Comparison of ENCODE assay signal across 13 mouse cellular contexts in the genomic region with DNA sequence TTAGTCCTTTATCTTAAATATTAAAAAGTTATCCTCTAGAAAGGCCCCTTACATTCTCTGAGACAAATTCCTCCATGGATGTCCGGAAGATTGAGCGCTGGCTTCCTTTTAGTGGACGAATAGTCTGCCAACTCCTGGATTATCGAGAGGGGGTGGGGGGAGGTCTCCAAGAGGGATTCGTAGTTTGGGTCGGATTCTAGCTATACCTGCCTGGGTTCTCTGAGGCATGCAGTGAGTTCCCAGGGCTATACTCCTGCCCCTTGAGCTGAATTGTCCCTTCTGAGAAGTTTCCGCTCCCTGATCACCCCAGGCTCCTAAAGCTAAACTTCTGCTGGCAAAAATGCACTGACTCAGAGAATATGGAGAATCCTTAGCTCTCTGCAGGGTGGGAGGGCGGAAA. TPM values are rescaled to one million over a fixed set of nuclear protein-coding genes. Genes with fewer than 3 reads are reported as not detected.
DNase-seq lines count a peak whose midpoint lies in the region; ATAC-seq lines count a peak whose summit lies in the region.
"Had no signal": no experiment of that assay in that cellular context is flagged by ENCODE, and none has a peak within 500 bp of the region (broad histone marks: within the 10 kb centered on the region; RNA-seq: fewer than 3 reads in every experiment).

No protein-coding gene starts in this region.

- ATAC-seq in forebrain, embryonic 16.5 days = no peak
- no peak for ATAC-seq in kidney, embryonic 14.5 days (ENCODE audit: low FRiP score, low TSS enrichment)
- ATAC-seq in embryonic facial prominence, embryonic 13.5 days (ENCODE audit: insufficient number of reproducible peaks, insufficient read depth, low FRiP score, low TSS enrichment, low read depth) = no peak
- no peak for ATAC-seq in limb, embryonic 15.5 days (ENCODE audit: insufficient number of reproducible peaks, low FRiP score, low TSS enrichment, low read depth)

- peak overlapping the region; percentile 99 for H3K27ac ChIP-seq in forebrain, embryonic 10.5 days
- H3K27ac ChIP-seq in forebrain, embryonic 16.5 days (ENCODE audit: low read length) = no peak overlapping the region
- H3K27ac ChIP-seq in kidney, embryonic 14.5 days (ENCODE audit: low read depth, low read length) = peak overlapping the region; percentile 84; the same call in 1 of the 2 replicates
- H3K27ac ChIP-seq in embryonic facial prominence, embryonic 13.5 days = peak overlapping the region; percentile 100
- H3K27ac ChIP-seq in limb, embryonic 15.5 days = peak overlapping the region; percentile 99

- H3K9ac ChIP-seq in forebrain, embryonic 16.5 days (replicated peaks; ENCODE audit: low read depth, low read length) = no peak overlapping the region
- H3K9ac ChIP-seq in kidney, embryonic 14.5 days (ENCODE audit: low read depth, low read length) = 0 out of 2 replicates have a peak overlapping the region, but pooled peaks have one; percentile 96
- peak overlapping the region; percentile 100 for H3K9ac ChIP-seq in embryonic facial prominence, embryonic 13.5 days
- no peak overlapping the region for H3K9ac ChIP-seq in limb, embryonic 15.5 days

- 41% methylated on average over 8 of the region's 8 CpGs for WGBS in forebrain, embryonic 10.5 days
- WGBS in forebrain, embryonic 16.5 days = 32% methylated on average over 8 of the region's 8 CpGs
- 29% methylated on average over 8 of the region's 8 CpGs for WGBS in kidney, embryonic 14.5 days
- 35% methylated on average over 8 of the region's 8 CpGs for WGBS in embryonic facial prominence, embryonic 13.5 days
- WGBS in limb, embryonic 15.5 days = 42% methylated on average over 8 of the region's 8 CpGs

- no peaks in the 10 kb centered on the region for H3K9me3 ChIP-seq in forebrain, embryonic 10.5 days
- H3K9me3 ChIP-seq in forebrain, embryonic 16.5 days (ENCODE audit: control insufficient read depth, low read length) = no peaks in the 10 kb centered on the region
- no peaks in the 10 kb centered on the region for H3K9me3 ChIP-seq in kidney, embryonic 14.5 days (ENCODE audit: control insufficient read depth, low read length)
- no peaks in the 10 kb centered on the region for H3K9me3 ChIP-seq in embryonic facial prominence, embryonic 13.5 days
- no peaks in the 10 kb centered on the region for H3K9me3 ChIP-seq in limb, embryonic 15.5 days

- peaks cover 42% of the 10 kb centered on the region for H3K27me3 ChIP-seq in forebrain, embryonic 10.5 days (ENCODE audit: poor library complexity, severe bottlenecking)
- H3K27me3 ChIP-seq in forebrain, embryonic 16.5 days (replicated peaks; ENCODE audit: control insufficient read depth, insufficient read depth, low read length) = no peaks in the 10 kb centered on the region
- peaks cover 8% of the 10 kb centered on the region; the same call in 1 of the 2 replicates for H3K27me3 ChIP-seq in kidney, embryonic 14.5 days (ENCODE audit: control insufficient read depth, insufficient read depth, low read length)
- no peaks in the 10 kb centered on the region for H3K27me3 ChIP-seq in embryonic facial prominence, embryonic 13.5 days
- H3K27me3 ChIP-seq in limb, embryonic 15.5 days = no peaks in the 10 kb centered on the region

- H3K4me2 ChIP-seq in forebrain, embryonic 16.5 days (ENCODE audit: low read length) = no peak overlapping the region
- peak overlapping the region; percentile 71 for H3K4me2 ChIP-seq in kidney, embryonic 14.5 days (replicated peaks; ENCODE audit: low read depth, low read length)
- peak overlapping the region; percentile 78 for H3K4me2 ChIP-seq in embryonic facial prominence, embryonic 13.5 days
- no peak overlapping the region; the same call in 1 of the 2 replicates for H3K4me2 ChIP-seq in limb, embryonic 15.5 days

- peaks cover 69% of the 10 kb centered on the region for H3K4me1 ChIP-seq in forebrain, embryonic 10.5 days
- H3K4me1 ChIP-seq in forebrain, embryonic 16.5 days (replicated peaks; ENCODE audit: control insufficient read depth, insufficient read depth, low read length) = peaks cover 36% of the 10 kb centered on the region
- peaks cover 49% of the 10 kb centered on the region for H3K4me1 ChIP-seq in kidney, embryonic 14.5 days (ENCODE audit: control insufficient read depth, insufficient read depth, low read length)
- peaks cover 41% of the 10 kb centered on the region for H3K4me1 ChIP-seq in embryonic facial prominence, embryonic 13.5 days
- H3K4me1 ChIP-seq in limb, embryonic 15.5 days = peaks cover 42% of the 10 kb centered on the region

- no peak for DNase-seq in forebrain, embryonic 10.5 days (ENCODE audit: extremely low spot score, low spot score)
- DNase-seq in kidney, postnatal 4 days = no peak
- no peak for DNase-seq in thymus, adult 18-20 months
- DNase-seq in layer of hippocampus, postnatal 10 days (ENCODE audit: low spot score in 2 of 2) = no peak
- DNase-seq: cerebellum, adult 2 months; gastrocnemius, postnatal 14 days; left cerebral cortex, postnatal 4 days; lung, postnatal 36 days had no signal

- peak overlapping the region; percentile 79 for H3K4me3 ChIP-seq in forebrain, embryonic 10.5 days
- no peak overlapping the region for H3K4me3 ChIP-seq in forebrain, embryonic 16.5 days (replicated peaks; ENCODE audit: low read length)
- H3K4me3 ChIP-seq in kidney, embryonic 14.5 days (ENCODE audit: low read length) = peak overlapping the region; percentile 90
- H3K4me3 ChIP-seq in embryonic facial prominence, embryonic 13.5 days = peak overlapping the region; percentile 95
- 0 out of 2 replicates have a peak overlapping the region, but pooled peaks have one; percentile 84 for H3K4me3 ChIP-seq in limb, embryonic 15.5 days
- H3K4me3 ChIP-seq: erythroblast, embryonic 14.5 days had no signal

- peaks cover 23% of the 10 kb centered on the region for H3K36me3 ChIP-seq in forebrain, embryonic 10.5 days (replicated peaks)
- no peaks in the 10 kb centered on the region for H3K36me3 ChIP-seq in forebrain, embryonic 16.5 days (ENCODE audit: control insufficient read depth, insufficient read depth)
- H3K36me3 ChIP-seq in kidney, embryonic 14.5 days (ENCODE audit: control insufficient read depth, insufficient read depth, low read length) = no peaks in the 10 kb centered on the region; the same call in 1 of the 2 replicates
- peaks cover 17% of the 10 kb centered on the region for H3K36me3 ChIP-seq in embryonic facial prominence, embryonic 13.5 days
- no peaks in the 10 kb centered on the region for H3K36me3 ChIP-seq in limb, embryonic 15.5 days

RNA-seq across cellular contexts. Expression of a gene that starts 5.3 kb away (rescaled TPM):
- polyA plus RNA-seq in forebrain, embryonic 10.5 days (2016; fragmentation: Nextera tagmentation; extraction: Ambion mirVana) = 39.2 and 42.2 TPM in 2 replicates
- polyA plus RNA-seq in forebrain, embryonic 16.5 days (2015; fragmentation: Nextera tagmentation; extraction: Ambion mirVana) = 12.0 and 13.5 TPM in 2 replicates
- 41.7 and 49.7 TPM in 2 replicates for polyA plus RNA-seq in kidney, embryonic 14.5 days (2014; fragmentation: Nextera tagmentation; extraction: Ambion mirVana)
- polyA plus RNA-seq in embryonic facial prominence, embryonic 13.5 days (2015; fragmentation: Nextera tagmentation; extraction: Ambion mirVana) = 63.0 and 67.8 TPM in 2 replicates
- 41.0 and 48.5 TPM in 2 replicates for polyA plus RNA-seq in limb, embryonic 15.5 days (2015; fragmentation: Nextera tagmentation; extraction: Ambion mirVana)
- total RNA-seq in layer of hippocampus, postnatal 10 days (2021) = 10 to 100 TPM in 1 of 2 experiments, 1 to 10 TPM in 1; 9.3 to 10.2 TPM
- polyA plus RNA-seq: erythroblast, embryonic 14.5 days had no signal

RNA-seq across cellular contexts. Expression of a gene that starts 30.2 kb away (rescaled TPM):
- polyA plus RNA-seq in forebrain, embryonic 10.5 days (2016; fragmentation: Nextera tagmentation; extraction: Ambion mirVana) = 11.8 and 13.1 TPM in 2 replicates
- 6.4 and 8.3 TPM in 2 replicates for polyA plus RNA-seq in forebrain, embryonic 16.5 days (2015; fragmentation: Nextera tagmentation; extraction: Ambion mirVana)
- polyA plus RNA-seq in kidney, embryonic 14.5 days (2014; fragmentation: Nextera tagmentation; extraction: Ambion mirVana) = 5.7 and 8.3 TPM in 2 replicates
- 16.1 and 17.0 TPM in 2 replicates for polyA plus RNA-seq in embryonic facial prominence, embryonic 13.5 days (2015; fragmentation: Nextera tagmentation; extraction: Ambion mirVana)
- 10.7 and 11.3 TPM in 2 replicates for polyA plus RNA-seq in limb, embryonic 15.5 days (2015; fragmentation: Nextera tagmentation; extraction: Ambion mirVana)
- 1 to 10 TPM; 6.0 to 7.1 TPM for total RNA-seq in layer of hippocampus, postnatal 10 days (2021)
- polyA plus RNA-seq: erythroblast, embryonic 14.5 days had no signal

RNA-seq across cellular contexts. Expression of a gene that starts 53.3 kb away (rescaled TPM):
- polyA plus RNA-seq in forebrain, embryonic 10.5 days (2016; fragmentation: Nextera tagmentation; extraction: Ambion mirVana) = 58.7 and 62.3 TPM in 2 replicates
- polyA plus RNA-seq in forebrain, embryonic 16.5 days (2015; fragmentation: Nextera tagmentation; extraction: Ambion mirVana) = 66.6 and 88.1 TPM in 2 replicates
- 37.3 and 60.6 TPM in 2 replicates for polyA plus RNA-seq in kidney, embryonic 14.5 days (2014; fragmentation: Nextera tagmentation; extraction: Ambion mirVana)
- polyA plus RNA-seq in embryonic facial prominence, embryonic 13.5 days (2015; fragmentation: Nextera tagmentation; extraction: Ambion mirVana) = 84.0 and 84.7 TPM in 2 replicates
- polyA plus RNA-seq in limb, embryonic 15.5 days (2015; fragmentation: Nextera tagmentation; extraction: Ambion mirVana) = 46.2 and 56.5 TPM in 2 replicates
- total RNA-seq in layer of hippocampus, postnatal 10 days (2021) = 10 to 100 TPM; 47.0 to 51.1 TPM

RNA-seq across cellular contexts. Expression of a gene that starts 54.0 kb away (rescaled TPM):
- 0.10 and 0.15 TPM in 2 replicates for polyA plus RNA-seq in forebrain, embryonic 10.5 days (2016; fragmentation: Nextera tagmentation; extraction: Ambion mirVana)
- polyA plus RNA-seq in forebrain, embryonic 16.5 days (2015; fragmentation: Nextera tagmentation; extraction: Ambion mirVana) = 0.09 TPM in 1 of 2 replicates, not detected in the other
- polyA plus RNA-seq in kidney, embryonic 14.5 days (2014; fragmentation: Nextera tagmentation; extraction: Ambion mirVana) = 0.40 and 1.4 TPM in 2 replicates
- polyA plus RNA-seq in embryonic facial prominence, embryonic 13.5 days (2015; fragmentation: Nextera tagmentation; extraction: Ambion mirVana) = 0.45 and 0.79 TPM in 2 replicates
- 0.81 and 0.90 TPM in 2 replicates for polyA plus RNA-seq in limb, embryonic 15.5 days (2015; fragmentation: Nextera tagmentation; extraction: Ambion mirVana)
- not detected for total RNA-seq in layer of hippocampus, postnatal 10 days (2021)
- total RNA-seq: gastrocnemius, postnatal 14 days; left cerebral cortex, postnatal 4 days had no signal
- polyA plus RNA-seq: cerebellum, adult 2 months; erythroblast, embryonic 14.5 days had no signal

Comparison
In these comparisons a context has a peak if more than half of its experiments do, and no peak if none do; other contexts are left out.
1. H3K4me2 ChIP-seq: peak in kidney, embryonic 14.5 days (single experiment) and embryonic facial prominence, embryonic 13.5 days (single experiment); none in forebrain, embryonic 16.5 days (single experiment) and limb, embryonic 15.5 days (single experiment).
2. H3K9ac ChIP-seq: peak in kidney, embryonic 14.5 days (single experiment) and embryonic facial prominence, embryonic 13.5 days (single experiment); none in forebrain, embryonic 16.5 days (single experiment) and limb, embryonic 15.5 days (single experiment).